Mouse (Mus musculus) gastrocnemius, postnatal 36 days (tissue): ENCODE measurements around the gene Wfdc15b. TPM values are rescaled to one million over a fixed set of nuclear protein-coding genes. Genes with fewer than 3 reads are reported as not detected.

Experiments
- DNase-seq, 2 experiments: peaks; one replicate each; pipeline ENCODE4 v3.0.0; 2022
- intact Hi-C: fragments of 180-260 bp; cut with DNase I; formaldehyde crosslinking; loops from one replicate; pipeline ENCODE4 v1.15.1; 2025
- total RNA-seq, 2 experiments: library from RNA; stranded (reverse); gene quantifications; 2 replicates each; pipeline ENCODE4 v1.2.3; 2021

Gene Wfdc15b
- total RNA-seq, 2 experiments from 2014 or later: not detected

- intact Hi-C loops: loop anchor here (2.0 kb wide), 1 partner anchor 44 kb away; no protein-coding TSS in a partner anchor
These were observed 40.7 kb downstream of the Wfdc15b start for GRCm38 (mm10) chr2:164180770-164181169.

GRCm38 (mm10) chr2:164180124-164180523, 41.3 kb downstream of the Wfdc15b start:
- no peak for DNase-seq
- intact Hi-C loops: loop anchor here (2.0 kb wide), 1 partner anchor 43 kb away; no protein-coding TSS in a partner anchor

More at GRCm38 (mm10) chr2:164180770-164181169, 40.7 kb downstream of the Wfdc15b start:
- no peak for DNase-seq

- no peak for DNase-seq
- intact Hi-C loops: no loop called here
These were observed 43.6 kb downstream of the Wfdc15b start for GRCm38 (mm10) chr2:164177831-164178230.

- intact Hi-C loops: no loop called here
- no peak for DNase-seq
These were observed 45.6 kb downstream of the Wfdc15b start for GRCm38 (mm10) chr2:164175850-164176249.

GRCm38 (mm10) chr2:164174649-164175395, 46.6 kb downstream of the Wfdc15b start:
- intact Hi-C loops: no loop called here

GRCm38 (mm10) chr2:164173394-164173793, 48.1 kb downstream of the Wfdc15b start:
- intact Hi-C loops: no loop called here
- DNase-seq: no peak

More at GRCm38 (mm10) chr2:164174649-164175395, 46.6 kb downstream of the Wfdc15b start:
- DNase-seq: no peak

- no peak for DNase-seq
- intact Hi-C loops: no loop called here
These were observed 50.6 kb downstream of the Wfdc15b start, which contains the start of gene Kcns1 for GRCm38 (mm10) chr2:164170902-164171301. Gene Kcns1 (minus strand): TSS chr2:164171113.

- no peak for DNase-seq
- intact Hi-C loops: no loop called here
These were observed 51.1 kb downstream of the Wfdc15b start for GRCm38 (mm10) chr2:164170326-164170725.

GRCm38 (mm10) chr2:164168571-164168946, 52.9 kb downstream of the Wfdc15b start:
- no peak for DNase-seq
- intact Hi-C loops: no loop called here

GRCm38 (mm10) chr2:164167752-164168570, 53.5 kb downstream of the Wfdc15b start:
- DNase-seq: no peak
- intact Hi-C loops: no loop called here

- intact Hi-C loops: no loop called here
- no peak for DNase-seq
These were observed 56.5 kb downstream of the Wfdc15b start for GRCm38 (mm10) chr2:164164941-164165340.

Other genes starting within 250 kb of the Wfdc15b start
- 10 to 100 TPM; 34.7 to 37.9 TPM for gene Ywhab, start 226.7 kb downstream of the Wfdc15b start, total RNA-seq
- under 1 TPM in 1 of 2 experiments, not detected in 1; 0.54 TPM for gene Pabpc1l, start 196.2 kb downstream of the Wfdc15b start, total RNA-seq
- gene Stk4, start 151.3 kb downstream of the Wfdc15b start, total RNA-seq: 1 to 10 TPM; 6.1 to 9.8 TPM
- gene Tomm34, start 150.5 kb downstream of the Wfdc15b start, total RNA-seq: 10 to 100 TPM; 10.4 to 11.4 TPM
- gene Kcns1, start 50.5 kb downstream of the Wfdc15b start, total RNA-seq: under 1 TPM; 0.46 to 0.67 TPM
- under 1 TPM in 1 of 2 experiments, not detected in 1; 0.20 TPM for gene Wfdc5, start 38.9 kb downstream of the Wfdc15b start, total RNA-seq
- not detected for gene Wfdc12, start 31.1 kb downstream of the Wfdc15b start, total RNA-seq
- gene Wfdc15a, start 21.5 kb downstream of the Wfdc15b start, total RNA-seq: not detected
- not detected for gene Svs2, start 16.8 kb upstream of the Wfdc15b start, total RNA-seq
- not detected for gene Svs3b, start 35.0 kb upstream of the Wfdc15b start, total RNA-seq
- not detected for gene Svs4, start 56.8 kb upstream of the Wfdc15b start, total RNA-seq
- not detected for gene Svs3a, start 67.6 kb upstream of the Wfdc15b start, total RNA-seq
- gene Svs6, start 95.1 kb upstream of the Wfdc15b start, total RNA-seq: not detected
- not detected for gene Svs5, start 111.1 kb upstream of the Wfdc15b start, total RNA-seq
- gene Slpi, start 167.4 kb upstream of the Wfdc15b start, total RNA-seq: 1 to 10 TPM in 1 of 2 experiments, not detected in 1; 1.1 TPM
- gene Rbpjl, start 181.5 kb upstream of the Wfdc15b start, total RNA-seq: not detected
- 1 to 10 TPM; 1.5 to 1.7 TPM for gene Matn4, start 183.5 kb upstream of the Wfdc15b start, total RNA-seq
- 10 to 100 TPM; 36.5 to 50.3 TPM for gene Sdc4, start 222.2 kb upstream of the Wfdc15b start, total RNA-seq
- gene Sys1, start 235.3 kb upstream of the Wfdc15b start, total RNA-seq: 10 to 100 TPM; 17.2 to 20.3 TPM
- 1 to 10 TPM; 2.5 to 5.3 TPM for gene Gm20458, start 239.3 kb upstream of the Wfdc15b start, total RNA-seq